Mouse (Mus musculus) forebrain, embryonic 10.5 days (tissue): Measurements from ENCODE around the gene Btaf1. TPM values are rescaled to one million over a fixed set of nuclear protein-coding genes. Genes with fewer than 3 reads are reported as not detected.

Experiments used
- DNase-seq: peaks from one replicate; pipeline ENCODE4 v3.0.0-alpha.2; 2017; ENCODE audit warnings: low spot score; ENCODE audit errors: extremely low spot score
- H3K27ac ChIP-seq: fragments of 300-500 bp; sonication (generic); 2 replicates; pipeline ENCODE4 v1.5.1; 2016; ENCODE audit warnings: mild to moderate bottlenecking
- H3K27me3 ChIP-seq: fragments of 300-500 bp; sonication (generic); 2 replicates; pipeline ENCODE4 v1.6.1; 2016; ENCODE audit warnings: mild to moderate bottlenecking; ENCODE audit not compliant: poor library complexity, severe bottlenecking
- H3K36me3 ChIP-seq: fragments of 300-500 bp; sonication (generic); replicated peaks from 2 replicates; pipeline ENCODE4 v1.6.1; 2016; ENCODE audit warnings: mild to moderate bottlenecking, moderate library complexity
- H3K4me1 ChIP-seq: fragments of 300-500 bp; sonication (generic); 2 replicates; pipeline ENCODE4 v1.6.1; 2016
- H3K4me3 ChIP-seq: fragments of 300-500 bp; sonication (generic); 2 replicates; pipeline ENCODE4 v1.5.1; 2016; ENCODE audit warnings: mild to moderate bottlenecking, moderate library complexity
- H3K9me3 ChIP-seq: fragments of 300-500 bp; sonication (generic); 2 replicates; pipeline ENCODE4 v1.6.1; 2016; ENCODE audit warnings: mild to moderate bottlenecking, moderate library complexity
- WGBS: fragments of 180-500 bp; shearing (Covaris S2); methylation state at CpG from one replicate; pipeline ENCODE4 v1.1.7; 2016; 5-methylcytosine and 5-hydroxymethylcytosine counted together
- polyA plus RNA-seq: library from polyadenylated mRNA; unstranded; fragments of >200 nt; fragmentation: Nextera tagmentation; extraction: Ambion mirVana; gene quantifications from 2 replicates; pipeline ENCODE4 v1.2.1, GENCODE M21; 2016

Btaf1 gene
- polyA plus RNA-seq, 1 experiment from 2014 or later = 19.7 TPM

- no peak overlapping the region for H3K27ac ChIP-seq
- H3K36me3 ChIP-seq = peaks cover 58% of the 10 kb centered on the region
- peaks cover 13% of the 10 kb centered on the region; the same call in 1 of the 2 replicates for H3K9me3 ChIP-seq
- H3K4me3 ChIP-seq = no peak overlapping the region
- no peak for DNase-seq
- no peaks in the 10 kb centered on the region for H3K27me3 ChIP-seq
- peaks cover 13% of the 10 kb centered on the region for H3K4me1 ChIP-seq
- WGBS = 95% methylated on average over 8 of the region's 8 CpGs
Measured at GRCm38 (mm10) chr19:37014173-37014939, 88.5 kb downstream of the Btaf1 start.

- peaks cover 13% of the 10 kb centered on the region for H3K4me1 ChIP-seq
- H3K27ac ChIP-seq = no peak overlapping the region
- no peaks in the 10 kb centered on the region for H3K27me3 ChIP-seq
- H3K9me3 ChIP-seq = peaks cover 13% of the 10 kb centered on the region; the same call in 1 of the 2 replicates
- peaks cover 32% of the 10 kb centered on the region for H3K36me3 ChIP-seq
- H3K4me3 ChIP-seq = no peak overlapping the region
- 94% methylated on average over 6 of the region's 6 CpGs for WGBS
- DNase-seq = no peak
Measured at GRCm38 (mm10) chr19:37016890-37017289, 91.0 kb downstream of the Btaf1 start.

- Histone ChIP-seq H3K36me3 (peaks cover 17% of the 10 kb centered on the region), H3K4me1 (peaks cover 17% of the 10 kb centered on the region), H3K4me3 (peak overlapping the region; percentile 58), H3K9me3 (peaks cover 13% of the 10 kb centered on the region; the same call in 1 of the 2 replicates), H3K27me3 (no peaks in the 10 kb centered on the region), H3K27ac (peak overlapping the region; percentile 80)
- 2% methylated on average over 26 of the region's 26 CpGs for WGBS
- DNase-seq = peak; percentile 78
Measured at GRCm38 (mm10) chr19:37018411-37018810, 92.5 kb downstream of the Btaf1 start.

GRCm38 (mm10) chr19:37018931-37019330 lies 93.1 kb downstream of the Btaf1 start:
- Histone ChIP-seq H3K36me3 (peaks cover 12% of the 10 kb centered on the region), H3K4me1 (peaks cover 17% of the 10 kb centered on the region), H3K27ac (peak overlapping the region; percentile 80), H3K9me3 (peaks cover 13% of the 10 kb centered on the region; the same call in 1 of the 2 replicates), H3K4me3 (peak overlapping the region; percentile 58), H3K27me3 (no peaks in the 10 kb centered on the region)
- WGBS = 62% methylated on average over 5 of the region's 5 CpGs
- no peak for DNase-seq

GRCm38 (mm10) chr19:37020531-37020930 lies 94.7 kb downstream of the Btaf1 start:
- H3K36me3 ChIP-seq = no peaks in the 10 kb centered on the region
- no peaks in the 10 kb centered on the region for H3K27me3 ChIP-seq
- H3K27ac ChIP-seq = no peak overlapping the region
- peaks cover 23% of the 10 kb centered on the region for H3K4me1 ChIP-seq
- H3K4me3 ChIP-seq = no peak overlapping the region
- DNase-seq = no peak
- 70% methylated on average over 5 of the region's 5 CpGs for WGBS
- peaks cover 13% of the 10 kb centered on the region; the same call in 1 of the 2 replicates for H3K9me3 ChIP-seq

- WGBS = 89% methylated on average over 11 of the region's 11 CpGs
- Histone ChIP-seq H3K9me3 (peaks cover 9% of the 10 kb centered on the region; the same call in 1 of the 2 replicates), H3K36me3 (no peaks in the 10 kb centered on the region), H3K4me3 (no peak overlapping the region), H3K4me1 (peaks cover 23% of the 10 kb centered on the region), H3K27ac (no peak overlapping the region), H3K27me3 (no peaks in the 10 kb centered on the region)
- DNase-seq = no peak
Measured at GRCm38 (mm10) chr19:37020951-37021350, 95.1 kb downstream of the Btaf1 start.

GRCm38 (mm10) chr19:37022146-37022545 lies 96.3 kb downstream of the Btaf1 start:
- H3K36me3 ChIP-seq = no peaks in the 10 kb centered on the region
- no peak overlapping the region for H3K4me3 ChIP-seq
- H3K9me3 ChIP-seq = no peaks in the 10 kb centered on the region; the same call in 1 of the 2 replicates
- H3K27me3 ChIP-seq = no peaks in the 10 kb centered on the region
- no peak overlapping the region for H3K27ac ChIP-seq
- peaks cover 23% of the 10 kb centered on the region for H3K4me1 ChIP-seq
- no peak for DNase-seq
- WGBS = 93% methylated on average over 5 of the region's 5 CpGs

GRCm38 (mm10) chr19:37025839-37026319 lies 100.0 kb downstream of the Btaf1 start:
- no peak overlapping the region for H3K27ac ChIP-seq
- no peaks in the 10 kb centered on the region for H3K27me3 ChIP-seq
- 86% methylated on average over 13 of the region's 13 CpGs for WGBS
- H3K4me3 ChIP-seq = no peak overlapping the region
- no peak for DNase-seq
- H3K9me3 ChIP-seq = no peaks in the 10 kb centered on the region
- H3K36me3 ChIP-seq = no peaks in the 10 kb centered on the region
- H3K4me1 ChIP-seq = peaks cover 11% of the 10 kb centered on the region; the same call in 1 of the 2 replicates

- no peak for DNase-seq
- Histone ChIP-seq H3K27me3 (no peaks in the 10 kb centered on the region), H3K36me3 (no peaks in the 10 kb centered on the region), H3K9me3 (no peaks in the 10 kb centered on the region), H3K4me3 (no peak overlapping the region), H3K27ac (no peak overlapping the region), H3K4me1 (peaks cover 11% of the 10 kb centered on the region; the same call in 1 of the 2 replicates)
- 87% methylated on average over 11 of the region's 11 CpGs for WGBS
Measured at GRCm38 (mm10) chr19:37026408-37026807, 100.5 kb downstream of the Btaf1 start.

GRCm38 (mm10) chr19:37029771-37030170 lies 103.9 kb downstream of the Btaf1 start:
- DNase-seq = no peak
- Histone ChIP-seq H3K9me3 (no peaks in the 10 kb centered on the region), H3K36me3 (no peaks in the 10 kb centered on the region), H3K4me1 (peaks cover 5% of the 10 kb centered on the region; the same call in 1 of the 2 replicates), H3K27ac (no peak overlapping the region), H3K4me3 (no peak overlapping the region), H3K27me3 (no peaks in the 10 kb centered on the region)
- 91% methylated on average over 6 of the region's 6 CpGs for WGBS

GRCm38 (mm10) chr19:37031446-37031845 lies 105.6 kb downstream of the Btaf1 start:
- DNase-seq = no peak
- Histone ChIP-seq H3K4me3 (no peak overlapping the region), H3K27me3 (no peaks in the 10 kb centered on the region), H3K36me3 (no peaks in the 10 kb centered on the region), H3K27ac (no peak overlapping the region), H3K4me1 (no peaks in the 10 kb centered on the region), H3K9me3 (no peaks in the 10 kb centered on the region)
- 91% methylated on average over 5 of the region's 5 CpGs for WGBS

- H3K9me3 ChIP-seq = no peaks in the 10 kb centered on the region
- no peak overlapping the region for H3K4me3 ChIP-seq
- 83% methylated on average over 2 of the region's 2 CpGs for WGBS
- H3K36me3 ChIP-seq = no peaks in the 10 kb centered on the region
- DNase-seq = no peak
- no peak overlapping the region for H3K27ac ChIP-seq
- no peaks in the 10 kb centered on the region for H3K4me1 ChIP-seq
- H3K27me3 ChIP-seq = no peaks in the 10 kb centered on the region
Measured at GRCm38 (mm10) chr19:37032364-37032763, 106.5 kb downstream of the Btaf1 start.

GRCm38 (mm10) chr19:37040906-37041305 lies 115.0 kb downstream of the Btaf1 start:
- Histone ChIP-seq H3K9me3 (no peaks in the 10 kb centered on the region), H3K4me3 (no peak overlapping the region), H3K27ac (no peak overlapping the region), H3K4me1 (no peaks in the 10 kb centered on the region), H3K36me3 (no peaks in the 10 kb centered on the region), H3K27me3 (no peaks in the 10 kb centered on the region)
- DNase-seq = no peak
